Mouse (Mus musculus) gastrocnemius, adult 2 months (tissue): ENCODE measurements at regions not wholly inside any gene's neighbourhood (a gene's known extent, or its start where the extent isn't known, plus 50 kb on each side); places are given as distances from the start of the nearest gene placed in this dataset.

Experiments
- DNase-seq: peaks from one replicate; pipeline ENCODE4 v3.0.0; 2022
- H3K27ac ChIP-seq: fragments of 200-600 bp; 2 replicates; pipeline ENCODE4 v1.8.1; 2022; ENCODE audit warnings: mild to moderate bottlenecking
- H3K4me3 ChIP-seq: fragments of 200-600 bp; 2 replicates; pipeline ENCODE4 v1.8.1; 2022; ENCODE audit warnings: mild to moderate bottlenecking, moderate library complexity
- CTCF ChIP-seq: fragments of 200-600 bp; IDR thresholded peaks from 2 replicates; pipeline ENCODE4 v1.8.1; 2022; ENCODE audit warnings: antibody characterized with exemption, mild to moderate bottlenecking, moderate library complexity
- intact Hi-C: fragments of 180-260 bp; cut with DNase I; formaldehyde crosslinking; loops from one replicate; pipeline ENCODE4 v1.15.1; 2025

GRCm38 (mm10) chr14:36691018-36691417, 277.6 kb downstream of the Ccser2 start:
- no peak for DNase-seq
- H3K27ac ChIP-seq: no peak overlapping the region
- no peak overlapping the region for H3K4me3 ChIP-seq
- intact Hi-C loops: no loop called here
- no peak for TF ChIP-seq CTCF

- Histone ChIP-seq H3K27ac (no peak overlapping the region), H3K4me3 (no peak overlapping the region)
- intact Hi-C loops: no loop called here
- TF ChIP-seq CTCF: no peak
- no peak for DNase-seq
Measured at GRCm38 (mm10) chr14:36658678-36659263, 309.8 kb downstream of the Ccser2 start.

DNA sequence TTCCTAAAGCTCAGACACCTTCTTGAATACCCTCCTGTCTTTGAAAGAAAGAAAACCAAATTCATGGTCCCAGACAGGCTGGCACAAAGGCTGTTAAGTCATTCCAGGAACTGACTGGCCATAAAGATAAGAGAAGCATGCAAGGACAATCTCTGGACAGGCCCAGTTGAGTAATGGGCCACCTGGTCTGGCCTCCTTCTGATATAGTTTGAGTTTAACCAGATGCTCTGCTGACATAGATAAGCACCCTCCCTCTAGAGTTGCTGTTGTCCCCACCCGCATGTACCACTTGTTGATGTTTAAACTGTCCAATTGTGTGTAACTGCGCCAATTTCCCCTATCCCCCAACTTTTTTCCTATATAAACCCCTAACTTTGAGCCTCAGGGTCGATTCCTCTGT, 310.4 kb downstream of the Ccser2 start:
- Histone ChIP-seq H3K27ac (no peak overlapping the region), H3K4me3 (no peak overlapping the region)
- no peak for TF ChIP-seq CTCF
- no peak for DNase-seq
- intact Hi-C loops: no loop called here

- no peak for TF ChIP-seq CTCF
- Histone ChIP-seq H3K4me3 (no peak overlapping the region), H3K27ac (no peak overlapping the region)
- DNase-seq: no peak
- intact Hi-C loops: no loop called here
Measured at GRCm38 (mm10) chr14:36652982-36653557, 315.5 kb downstream of the Ccser2 start.

GRCm38 (mm10) chr14:36651053-36651735, 317.4 kb downstream of the Ccser2 start:
- H3K4me3 ChIP-seq: no peak overlapping the region
- DNase-seq: no peak
- intact Hi-C loops: no loop called here
- H3K27ac ChIP-seq: no peak overlapping the region
- no peak for TF ChIP-seq CTCF

DNA sequence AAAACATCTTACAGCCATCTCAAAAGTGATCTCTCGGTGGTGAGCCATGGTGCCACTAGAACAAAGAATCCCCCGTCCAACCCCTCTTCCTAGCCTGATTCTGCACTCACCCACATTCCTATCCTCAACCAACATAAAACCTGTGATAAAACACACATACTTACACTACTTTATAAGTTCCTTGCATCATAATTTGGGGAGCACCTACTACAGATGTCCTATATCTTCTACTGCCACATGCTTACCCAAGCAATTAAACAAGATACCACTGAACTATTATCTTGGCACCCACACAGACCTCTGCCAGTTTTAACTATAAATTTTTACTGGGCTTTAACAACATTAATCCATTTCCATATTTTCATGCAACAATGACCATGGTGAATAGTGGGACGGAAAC, 321.9 kb downstream of the Ccser2 start:
- DNase-seq: no peak
- intact Hi-C loops: no loop called here
- no peak for TF ChIP-seq CTCF
- Histone ChIP-seq H3K27ac (no peak overlapping the region), H3K4me3 (no peak overlapping the region)

DNA sequence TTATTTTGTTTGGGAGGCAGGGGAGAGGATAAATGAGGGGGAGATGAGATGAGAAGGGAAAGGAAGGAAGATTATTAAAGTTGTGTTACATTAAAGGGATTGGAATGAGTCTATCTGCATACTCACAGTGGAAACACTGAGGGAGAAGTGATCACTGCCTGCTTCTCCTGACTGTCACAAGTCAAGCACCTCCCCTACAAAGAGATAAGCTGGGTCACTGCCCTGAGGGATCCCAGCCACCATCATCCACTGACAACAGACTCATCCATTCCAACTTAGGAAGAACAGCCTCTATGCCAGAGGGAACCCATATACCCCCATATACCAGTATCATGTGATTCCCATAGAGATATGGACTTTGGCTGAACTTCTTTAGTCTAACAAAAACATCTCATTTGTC, 322.3 kb downstream of the Ccser2 start:
- DNase-seq: no peak
- Histone ChIP-seq H3K4me3 (no peak overlapping the region), H3K27ac (no peak overlapping the region)
- intact Hi-C loops: no loop called here
- no peak for TF ChIP-seq CTCF

DNA sequence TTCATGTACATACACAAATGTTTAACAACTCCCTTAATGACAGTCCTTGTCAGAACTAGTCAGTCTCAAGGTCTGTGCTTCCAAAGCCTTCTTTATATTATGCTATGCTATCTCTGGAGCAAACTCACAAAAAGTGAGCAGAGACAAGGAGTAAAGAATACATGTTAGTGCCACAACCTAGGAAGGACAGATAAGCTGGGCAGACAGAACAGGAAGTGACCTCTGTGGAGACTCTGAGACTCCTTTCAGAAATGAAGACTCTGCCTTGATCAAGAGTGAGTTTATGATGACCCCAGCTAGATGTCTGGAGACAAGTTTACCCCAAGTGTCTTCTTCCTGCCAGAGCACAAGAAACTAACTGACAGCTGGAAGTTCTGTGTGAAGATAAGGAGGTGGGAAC, 343.8 kb downstream of the Ccser2 start:
- TF ChIP-seq CTCF: no peak
- Histone ChIP-seq H3K4me3 (no peak overlapping the region), H3K27ac (no peak overlapping the region)
- no peak for DNase-seq
- intact Hi-C loops: no loop called here

DNA sequence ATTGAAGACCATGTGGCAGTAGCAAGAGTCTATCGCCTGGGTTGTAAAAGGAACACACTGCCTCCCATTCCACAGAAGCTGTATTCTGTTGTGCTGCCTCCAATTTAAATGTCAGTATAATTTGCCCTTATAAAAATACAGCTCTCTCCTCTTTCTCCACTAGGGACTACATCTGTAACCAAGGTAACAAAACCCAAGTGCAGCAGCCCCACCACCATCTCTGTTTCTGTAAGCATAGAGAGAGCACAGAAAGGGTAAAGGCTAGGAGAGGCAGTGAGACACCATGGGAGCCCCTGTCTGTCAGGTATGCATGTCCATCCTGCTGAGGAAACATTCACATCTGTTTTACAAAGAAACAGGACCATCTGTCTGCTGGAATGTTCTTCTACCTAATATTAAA, 344.4 kb downstream of the Ccser2 start:
- TF ChIP-seq CTCF: no peak
- Histone ChIP-seq H3K27ac (no peak overlapping the region), H3K4me3 (no peak overlapping the region)
- DNase-seq: no peak
- intact Hi-C loops: no loop called here

- Histone ChIP-seq H3K4me3 (no peak overlapping the region), H3K27ac (no peak overlapping the region)
- TF ChIP-seq CTCF: no peak
- intact Hi-C loops: no loop called here
- no peak for DNase-seq
Measured at GRCm38 (mm10) chr14:36623036-36623435, 345.5 kb downstream of the Ccser2 start.

GRCm38 (mm10) chr14:36618459-36619085, 350.0 kb downstream of the Ccser2 start:
- TF ChIP-seq CTCF: no peak
- H3K4me3 ChIP-seq: no peak overlapping the region
- no peak overlapping the region for H3K27ac ChIP-seq
- intact Hi-C loops: no loop called here
- no peak for DNase-seq

DNA sequence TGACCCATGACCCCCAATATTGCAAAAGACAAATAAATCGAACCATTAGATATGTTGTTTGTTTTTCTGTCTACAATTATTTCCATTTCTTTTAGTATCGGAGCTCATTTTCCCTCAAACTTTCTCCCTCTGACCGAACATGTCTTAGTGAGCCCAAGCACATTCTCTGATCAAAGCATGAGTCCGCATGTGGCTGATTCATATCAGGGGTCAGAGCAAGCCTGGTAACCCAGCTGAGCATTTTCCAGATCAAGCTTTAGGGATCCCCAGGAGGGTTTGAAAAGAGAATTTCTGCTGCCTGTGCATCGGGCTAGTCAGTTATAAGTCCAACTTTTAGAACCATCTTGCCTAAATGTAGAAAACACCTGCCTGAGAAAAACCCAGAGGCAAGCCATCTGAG, 350.6 kb downstream of the Ccser2 start:
- intact Hi-C loops: no loop called here
- no peak for TF ChIP-seq CTCF

GRCm38 (mm10) chr14:36614926-36615325, 353.7 kb downstream of the Ccser2 start:
- no peak for DNase-seq
- no peak overlapping the region for H3K4me3 ChIP-seq
- intact Hi-C loops: no loop called here
- H3K27ac ChIP-seq: no peak overlapping the region
- no peak for TF ChIP-seq CTCF

More for the DNA sequence above, 350.6 kb downstream of the Ccser2 start:
- H3K27ac ChIP-seq: no peak overlapping the region
- DNase-seq: no peak
- H3K4me3 ChIP-seq: no peak overlapping the region

DNA sequence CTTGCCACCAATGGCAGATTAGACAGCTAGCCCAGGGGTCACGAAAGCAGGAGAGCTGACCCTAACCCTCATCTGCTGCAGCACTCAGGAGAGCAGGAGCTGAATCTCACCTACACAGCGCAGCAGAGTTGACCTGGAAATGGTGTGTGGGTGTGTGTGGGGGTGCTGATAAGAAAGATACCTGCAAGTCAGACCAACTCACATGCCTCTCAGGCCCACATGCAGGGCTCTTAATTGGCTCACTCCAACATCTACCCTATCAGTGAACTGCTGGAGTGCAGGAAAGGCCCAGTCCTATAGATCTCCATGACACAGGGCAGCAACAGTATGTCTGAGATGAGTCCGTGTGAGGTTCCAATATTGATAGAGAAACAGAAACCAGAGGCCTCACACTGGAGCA, 355.7 kb downstream of the Ccser2 start:
- intact Hi-C loops: no loop called here
- H3K4me3 ChIP-seq: no peak overlapping the region
- no peak for TF ChIP-seq CTCF
- H3K27ac ChIP-seq: no peak overlapping the region
- no peak for DNase-seq
